Mouse (Mus musculus): ENCODE results near the gene Zfyve1. TPM values are rescaled to one million over a fixed set of nuclear protein-coding genes. Genes with fewer than 3 reads are reported as not detected.
"Not testable (repeated sequence)": the region's sequence is repeated elsewhere in the genome, so short reads cannot be mapped to it uniquely, and the experiment has no call there.

Gene Zfyve1
- polyA plus RNA-seq, 1 experiment from 2014 or later = 22.8 TPM

DNA sequence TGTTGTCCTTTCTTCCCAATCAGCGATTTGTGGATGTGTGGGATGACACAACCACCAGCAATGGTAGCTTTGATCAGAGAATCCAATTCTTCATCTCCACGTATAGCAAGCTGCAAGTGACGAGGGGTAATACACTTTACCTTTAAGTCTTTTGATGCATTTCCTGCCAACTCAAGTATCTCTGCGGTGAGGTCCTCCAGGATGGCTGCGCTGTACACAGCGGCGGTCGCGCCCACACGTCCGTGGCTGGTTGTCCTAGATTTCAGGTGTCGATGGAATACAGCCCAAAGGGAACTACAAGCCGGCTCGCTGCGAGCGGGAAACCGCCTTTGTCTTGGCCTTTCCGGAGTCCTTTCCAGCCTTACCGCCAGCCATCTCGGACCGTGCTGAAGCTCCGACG, 23.7 kb upstream of the Zfyve1 start:
- H3K36me3 ChIP-seq (replicated peaks; ENCODE audit: control insufficient read depth, insufficient read depth); H3K4me1 ChIP-seq (replicated peaks; ENCODE audit: control insufficient read depth, insufficient read depth, low read length); H3K27me3 ChIP-seq (ENCODE audit: control insufficient read depth, insufficient read depth, low read length); H3K9me3 ChIP-seq (ENCODE audit: control insufficient read depth, low read length); H3K4me3 ChIP-seq (replicated peaks; ENCODE audit: low read length); H3K9ac ChIP-seq; DNase-seq (ENCODE audit: low spot score); H3K4me2 ChIP-seq (replicated peaks); ATAC-seq (ENCODE audit: low FRiP score); H3K27ac ChIP-seq: not testable (repeated sequence)
- WGBS = 69% methylated on average over 23 of the region's 23 CpGs

DNA sequence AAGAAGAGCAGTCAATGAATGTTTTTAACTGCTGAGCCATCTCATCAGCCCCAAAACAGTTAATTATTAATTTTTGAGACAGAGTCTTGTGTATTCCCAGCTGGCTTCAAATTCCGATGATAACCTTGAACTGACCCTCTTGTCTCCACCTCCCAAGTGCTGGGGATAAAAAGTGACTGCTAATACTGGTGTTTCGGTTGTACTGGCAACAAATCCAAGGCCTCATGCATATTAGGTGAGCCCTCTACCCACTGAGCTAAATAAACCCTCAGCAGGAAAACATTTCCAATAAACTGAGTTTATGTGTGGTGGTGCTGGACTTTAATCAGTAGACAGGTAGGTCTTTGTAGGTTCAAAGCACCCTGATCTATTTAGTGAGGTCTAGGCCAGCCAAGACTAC, 22.0 kb upstream of the Zfyve1 start:
- Histone ChIP-seq H3K9me3 (ENCODE audit: control insufficient read depth, low read length) (no peaks in the 10 kb centered on the region), H3K4me1 (replicated peaks; ENCODE audit: control insufficient read depth, insufficient read depth, low read length) (no peaks in the 10 kb centered on the region), H3K27me3 (ENCODE audit: control insufficient read depth, insufficient read depth, low read length) (no peaks in the 10 kb centered on the region), H3K4me2 (replicated peaks) (no peak overlapping the region), H3K4me3 (replicated peaks; ENCODE audit: low read length) (no peak overlapping the region), H3K27ac (no peak overlapping the region), H3K36me3 (replicated peaks; ENCODE audit: control insufficient read depth, insufficient read depth) (no peaks in the 10 kb centered on the region), H3K9ac (no peak overlapping the region)
- DNase-seq (ENCODE audit: low spot score) (no peak), ATAC-seq (ENCODE audit: low FRiP score) (no peak)
- WGBS = 70% methylated on average over 2 of the region's 2 CpGs

GRCm38 (mm10) chr12:83617261-83617660, 20.2 kb upstream of the Zfyve1 start:
- Histone ChIP-seq H3K4me2 (replicated peaks) (no peak overlapping the region), H3K36me3 (replicated peaks; ENCODE audit: control insufficient read depth, insufficient read depth) (no peaks in the 10 kb centered on the region)
- WGBS = 98% methylated on average over 5 of the region's 5 CpGs

DNA sequence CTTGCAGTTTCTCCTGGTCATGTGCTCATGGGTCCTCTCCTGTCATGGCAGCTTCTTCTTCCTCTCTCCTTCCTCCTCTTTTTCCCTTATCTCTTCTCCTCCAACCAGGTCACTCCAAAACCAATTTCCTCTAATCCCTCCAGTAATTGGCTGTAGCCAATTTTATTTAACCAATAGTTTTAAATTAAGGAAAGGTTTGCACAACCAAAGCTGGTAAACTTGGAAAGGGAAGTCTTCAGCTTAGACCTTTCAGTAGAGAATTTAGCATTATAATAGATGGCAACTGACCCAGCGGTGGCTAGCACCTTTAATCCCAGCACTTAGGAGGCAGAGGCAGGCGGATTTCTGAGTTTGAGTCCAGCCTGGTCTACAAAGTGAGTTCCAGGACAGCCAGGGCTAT, 9.4 kb upstream of the Zfyve1 start:
- ATAC-seq (ENCODE audit: low FRiP score); H3K4me2 ChIP-seq (replicated peaks); H3K9ac ChIP-seq; H3K27me3 ChIP-seq (ENCODE audit: control insufficient read depth, insufficient read depth, low read length); H3K4me1 ChIP-seq (replicated peaks; ENCODE audit: control insufficient read depth, insufficient read depth, low read length); H3K36me3 ChIP-seq (replicated peaks; ENCODE audit: control insufficient read depth, insufficient read depth); H3K9me3 ChIP-seq (ENCODE audit: control insufficient read depth, low read length); DNase-seq (ENCODE audit: low spot score); H3K4me3 ChIP-seq (replicated peaks; ENCODE audit: low read length); H3K27ac ChIP-seq: not testable (repeated sequence)
- WGBS = 90% methylated on average over 2 of the region's 2 CpGs

More at GRCm38 (mm10) chr12:83617261-83617660, 20.2 kb upstream of the Zfyve1 start:
- DNase-seq (ENCODE audit: low spot score) = no peak
- Histone ChIP-seq H3K4me3 (replicated peaks; ENCODE audit: low read length) (no peak overlapping the region), H3K9ac (no peak overlapping the region), H3K27me3 (ENCODE audit: control insufficient read depth, insufficient read depth, low read length) (no peaks in the 10 kb centered on the region), H3K27ac (no peak overlapping the region), H3K9me3 (ENCODE audit: control insufficient read depth, low read length) (no peaks in the 10 kb centered on the region), H3K4me1 (replicated peaks; ENCODE audit: control insufficient read depth, insufficient read depth, low read length) (no peaks in the 10 kb centered on the region)
- ATAC-seq (ENCODE audit: low FRiP score) = no peak

GRCm38 (mm10) chr12:83602285-83602684, 5.3 kb upstream of the Zfyve1 start:
- no peak overlapping the region for H3K27ac ChIP-seq
- DNase-seq (ENCODE audit: low spot score) = no peak
- H3K4me2 ChIP-seq (replicated peaks) = no peak overlapping the region
- 95% methylated on average over 5 of the region's 5 CpGs for WGBS
- no peak overlapping the region for H3K9ac ChIP-seq
- H3K4me1 ChIP-seq (replicated peaks; ENCODE audit: control insufficient read depth, insufficient read depth, low read length) = no peaks in the 10 kb centered on the region
- no peak overlapping the region for H3K4me3 ChIP-seq (replicated peaks; ENCODE audit: low read length)
- H3K9me3 ChIP-seq (ENCODE audit: control insufficient read depth, low read length) = no peaks in the 10 kb centered on the region
- H3K27me3 ChIP-seq (ENCODE audit: control insufficient read depth, insufficient read depth, low read length) = no peaks in the 10 kb centered on the region
- no peak for ATAC-seq (ENCODE audit: low FRiP score)
- H3K36me3 ChIP-seq (replicated peaks; ENCODE audit: control insufficient read depth, insufficient read depth) = no peaks in the 10 kb centered on the region

DNA sequence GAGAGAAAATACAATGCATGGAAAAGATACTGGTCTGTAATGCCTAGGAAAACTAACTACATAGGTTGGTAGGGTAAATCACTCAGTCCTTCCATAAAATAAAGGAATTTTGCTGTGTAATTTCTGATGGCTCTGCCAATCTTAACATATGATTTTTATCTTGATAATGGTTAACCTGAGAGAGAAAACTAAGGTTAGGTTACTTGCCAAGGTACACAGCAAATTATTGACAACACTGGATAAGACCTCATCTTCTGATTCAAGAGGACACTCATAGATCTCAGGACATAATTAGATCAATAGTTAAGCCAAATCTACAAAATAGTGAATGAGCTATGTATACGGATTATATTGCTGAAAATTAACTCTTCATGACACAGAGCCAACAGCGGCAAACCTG, 859 bp upstream of the Zfyve1 start:
- Histone ChIP-seq H3K9me3 (ENCODE audit: control insufficient read depth, low read length) (no peaks in the 10 kb centered on the region), H3K27ac (no peak overlapping the region), H3K36me3 (replicated peaks; ENCODE audit: control insufficient read depth, insufficient read depth) (peaks cover 24% of the 10 kb centered on the region), H3K9ac (no peak overlapping the region), H3K4me3 (replicated peaks; ENCODE audit: low read length) (no peak overlapping the region), H3K4me2 (replicated peaks) (no peak overlapping the region), H3K4me1 (replicated peaks; ENCODE audit: control insufficient read depth, insufficient read depth, low read length) (peaks cover 25% of the 10 kb centered on the region), H3K27me3 (ENCODE audit: control insufficient read depth, insufficient read depth, low read length) (no peaks in the 10 kb centered on the region)
- DNase-seq (ENCODE audit: low spot score) = no peak
- 87% methylated on average over 2 of the region's 2 CpGs for WGBS
- no peak for ATAC-seq (ENCODE audit: low FRiP score)

GRCm38 (mm10) chr12:83596191-83596954, 649 bp downstream of the Zfyve1 start:
- Histone ChIP-seq H3K9ac (peak overlapping the region; percentile 98), H3K4me1 (replicated peaks; ENCODE audit: control insufficient read depth, insufficient read depth, low read length) (peaks cover 25% of the 10 kb centered on the region), H3K27ac (peak overlapping the region; percentile 95), H3K4me3 (replicated peaks; ENCODE audit: low read length) (peak overlapping the region; percentile 86), H3K9me3 (ENCODE audit: control insufficient read depth, low read length) (no peaks in the 10 kb centered on the region), H3K27me3 (ENCODE audit: control insufficient read depth, insufficient read depth, low read length) (no peaks in the 10 kb centered on the region), H3K4me2 (replicated peaks) (peak overlapping the region; percentile 77), H3K36me3 (replicated peaks; ENCODE audit: control insufficient read depth, insufficient read depth) (peaks cover 37% of the 10 kb centered on the region)
- ATAC-seq (ENCODE audit: low FRiP score) = no peak
- 4% methylated on average over 20 of the region's 20 CpGs for WGBS
- DNase-seq (ENCODE audit: low spot score) = no peak

GRCm38 (mm10) chr12:83594454-83595040, 2.5 kb downstream of the Zfyve1 start:
- no peaks in the 10 kb centered on the region for H3K27me3 ChIP-seq (ENCODE audit: control insufficient read depth, insufficient read depth, low read length)
- DNase-seq (ENCODE audit: low spot score) (no peak), ATAC-seq (ENCODE audit: low FRiP score) (no peak)
- H3K9ac ChIP-seq = no peak overlapping the region
- WGBS = 88% methylated on average over 9 of the region's 9 CpGs
- H3K27ac ChIP-seq = no peak overlapping the region
- H3K4me2 ChIP-seq (replicated peaks) = no peak overlapping the region
- H3K36me3 ChIP-seq (replicated peaks; ENCODE audit: control insufficient read depth, insufficient read depth) = peaks cover 53% of the 10 kb centered on the region
- H3K9me3 ChIP-seq (ENCODE audit: control insufficient read depth, low read length) = no peaks in the 10 kb centered on the region
- no peak overlapping the region for H3K4me3 ChIP-seq (replicated peaks; ENCODE audit: low read length)
- H3K4me1 ChIP-seq (replicated peaks; ENCODE audit: control insufficient read depth, insufficient read depth, low read length) = peaks cover 25% of the 10 kb centered on the region

DNA sequence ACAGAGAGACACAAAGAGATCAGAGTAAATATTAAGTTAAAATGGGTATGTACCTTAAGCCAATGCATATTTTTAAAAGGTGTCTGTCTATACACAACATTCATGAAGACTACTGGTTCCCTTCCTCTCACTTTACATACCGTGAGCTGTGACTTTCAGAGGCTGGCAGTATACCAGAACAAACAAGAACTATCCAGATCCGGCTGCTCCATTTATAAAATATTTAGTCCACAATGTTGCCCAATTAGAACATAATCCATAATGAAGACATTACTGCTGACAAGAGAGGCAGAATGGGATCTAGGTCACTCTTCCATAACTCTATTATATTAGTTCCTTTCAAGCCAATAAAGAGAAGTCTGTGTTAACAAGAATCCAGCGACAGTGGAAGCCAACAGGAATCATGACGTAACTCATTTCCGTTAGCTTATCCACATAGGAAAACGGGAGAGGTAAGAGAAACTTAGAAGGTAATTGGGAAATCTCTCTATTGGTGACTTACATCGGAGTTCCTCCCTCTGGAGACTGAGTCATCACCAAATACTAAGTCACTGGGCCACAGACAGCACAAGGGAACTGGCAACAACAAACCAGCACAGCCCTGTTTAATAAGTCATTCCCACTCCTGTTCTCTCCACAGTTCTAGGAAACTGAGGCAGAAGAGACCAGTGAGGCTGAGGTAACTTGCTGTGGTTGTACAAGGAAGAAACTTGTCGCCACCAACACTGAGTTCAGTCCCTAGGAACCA, 5.1 kb downstream of the Zfyve1 start:
- DNase-seq (ENCODE audit: low spot score) (no peak), ATAC-seq (ENCODE audit: low FRiP score) (no peak)
- peaks cover 25% of the 10 kb centered on the region for H3K4me1 ChIP-seq (replicated peaks; ENCODE audit: control insufficient read depth, insufficient read depth, low read length)
- no peak overlapping the region for H3K4me2 ChIP-seq (replicated peaks)
- H3K9me3 ChIP-seq (ENCODE audit: control insufficient read depth, low read length) = no peaks in the 10 kb centered on the region
- H3K27ac ChIP-seq = no peak overlapping the region
- no peak overlapping the region for H3K4me3 ChIP-seq (replicated peaks; ENCODE audit: low read length)
- peaks cover 79% of the 10 kb centered on the region for H3K36me3 ChIP-seq (replicated peaks; ENCODE audit: control insufficient read depth, insufficient read depth)
- H3K9ac ChIP-seq = no peak overlapping the region
- H3K27me3 ChIP-seq (ENCODE audit: control insufficient read depth, insufficient read depth, low read length) = no peaks in the 10 kb centered on the region
- WGBS = 90% methylated on average over 8 of the region's 8 CpGs

Data from hindbrain, embryonic 14.5 days (tissue).